Mouse (Mus musculus) retina, adult 2 months (tissue): ENCODE data around the gene Auts2.

Experiments used
- DNase-seq: peaks from one replicate; pipeline ENCODE4 v3.0.0-alpha.2; 2012; ENCODE audit warnings: low read depth, low spot score

Auts2 gene

GRCm38 (mm10) chr5:131630577-131630976, 912.6 kb downstream of the Auts2 start:
- no peak for DNase-seq

- DNase-seq = no peak
Measured at GRCm38 (mm10) chr5:131616113-131616876, 926.8 kb downstream of the Auts2 start.

GRCm38 (mm10) chr5:131614238-131614637, 928.9 kb downstream of the Auts2 start:
- no peak for DNase-seq

- no peak for DNase-seq
Measured at GRCm38 (mm10) chr5:131613301-131613700, 929.8 kb downstream of the Auts2 start.

GRCm38 (mm10) chr5:131610702-131611101, 932.4 kb downstream of the Auts2 start:
- no peak for DNase-seq

- DNase-seq = no peak
Measured at GRCm38 (mm10) chr5:131606786-131607185, 936.4 kb downstream of the Auts2 start.

- no peak for DNase-seq
Measured at GRCm38 (mm10) chr5:131601934-131602692, 941.0 kb downstream of the Auts2 start.

- peak; percentile 38 for DNase-seq
Measured at GRCm38 (mm10) chr5:131600325-131601125, 942.6 kb downstream of the Auts2 start.

- no peak for DNase-seq
Measured at GRCm38 (mm10) chr5:131597503-131597902, 945.6 kb downstream of the Auts2 start.

GRCm38 (mm10) chr5:131596591-131596990, 946.6 kb downstream of the Auts2 start:
- DNase-seq = no peak

GRCm38 (mm10) chr5:131595730-131596129, 947.4 kb downstream of the Auts2 start:
- no peak for DNase-seq

- no peak for DNase-seq
Measured at GRCm38 (mm10) chr5:131594597-131594996, 948.5 kb downstream of the Auts2 start.

- DNase-seq = no peak
Measured at GRCm38 (mm10) chr5:131593261-131593660, 949.9 kb downstream of the Auts2 start.

- DNase-seq = no peak
Measured at GRCm38 (mm10) chr5:131589948-131590467, 953.1 kb downstream of the Auts2 start.

- no peak for DNase-seq
Measured at GRCm38 (mm10) chr5:131586332-131586700, 956.8 kb downstream of the Auts2 start.

GRCm38 (mm10) chr5:131585684-131586331, 957.3 kb downstream of the Auts2 start:
- DNase-seq = no peak

GRCm38 (mm10) chr5:131584260-131585135, 958.6 kb downstream of the Auts2 start:
- DNase-seq = no peak

GRCm38 (mm10) chr5:131581110-131582050, 961.8 kb downstream of the Auts2 start:
- no peak for DNase-seq

GRCm38 (mm10) chr5:131578737-131579136, 964.4 kb downstream of the Auts2 start:
- no peak for DNase-seq
